Mouse (Mus musculus) layer of hippocampus, postnatal 10 days (tissue): ENCODE measurements around the gene Smoc1. TPM values are rescaled to one million over a fixed set of nuclear protein-coding genes. Genes with fewer than 3 reads are reported as not detected.

ENCODE experiments used
- DNase-seq, 2 experiments: peaks; one replicate each; pipeline ENCODE4 v3.0.0; 2021; ENCODE audit warnings: low spot score in 2 of 2
- microRNA-seq, 2 experiments: library from miRNA; unstranded; fragments of <30 nt; microRNA quantifications; one replicate each; pipeline ENCODE4 v1.2.0; 2021
- total RNA-seq, 2 experiments: library from RNA; stranded (reverse); gene quantifications; 2 replicates each; pipeline ENCODE4 v1.2.3; 2021

Smoc1 gene
- total RNA-seq, 2 experiments from 2014 or later: 12.1 to 13.9 TPM

DNA sequence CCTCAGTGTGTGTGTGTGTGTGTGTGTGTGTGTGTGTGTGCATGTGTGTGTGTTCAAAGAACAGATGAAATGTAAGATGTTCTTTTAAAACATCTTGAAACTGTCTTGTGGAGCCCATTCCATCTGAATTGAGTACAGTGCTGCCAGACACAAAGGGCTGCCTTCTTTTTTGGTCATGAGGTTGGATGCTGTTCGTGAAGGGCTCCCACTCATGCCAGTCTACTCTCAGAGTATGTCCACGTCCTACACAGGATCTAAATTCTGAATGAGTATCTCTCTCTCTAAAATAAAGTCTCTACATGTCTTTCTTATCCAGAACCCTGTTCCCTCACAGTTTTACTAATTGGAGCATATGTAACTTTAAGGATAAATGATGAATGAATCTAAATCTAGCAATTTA is 182.0 kb downstream of the Smoc1 start:
- DNase-seq: no peak

DNA sequence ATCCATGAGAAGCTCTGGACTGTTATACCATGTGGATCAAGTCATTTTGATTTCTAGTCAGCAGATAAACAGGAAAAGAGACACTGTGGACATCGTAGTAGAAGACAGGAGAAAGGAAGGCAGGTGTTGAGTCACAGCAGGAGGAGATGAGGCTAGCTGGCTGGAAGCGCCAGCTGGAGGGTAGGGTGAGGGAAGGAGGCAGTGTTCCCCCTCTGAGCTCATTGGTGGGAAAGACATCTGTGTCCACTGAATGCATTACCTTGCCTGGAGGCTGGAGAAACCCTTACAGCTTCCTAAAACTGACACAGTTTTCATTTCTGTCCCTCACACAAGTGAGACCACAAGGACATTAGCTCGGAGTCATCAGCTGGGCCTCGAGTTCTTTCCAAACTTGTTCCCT is 192.7 kb downstream of the Smoc1 start:
- DNase-seq: no peak

DNA sequence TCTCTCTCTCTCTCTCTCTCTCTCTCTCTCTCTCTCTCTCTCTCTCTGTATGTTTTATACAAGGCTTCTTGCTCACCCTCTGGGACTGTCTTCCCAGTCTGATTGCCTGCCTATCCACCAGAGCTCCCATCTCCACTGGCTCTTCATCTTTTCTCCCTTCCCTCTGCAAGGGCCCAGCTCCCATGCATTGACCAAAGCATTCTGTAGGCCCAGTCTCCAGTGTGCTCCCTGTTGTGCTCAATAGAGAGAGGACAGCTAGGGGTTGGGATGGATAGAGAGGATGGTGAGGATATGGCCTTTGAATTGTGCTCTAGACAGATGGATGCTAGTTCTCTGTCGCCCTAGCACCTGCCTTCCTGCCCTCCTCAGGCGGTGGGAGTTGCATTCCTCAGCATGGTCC is 196.7 kb downstream of the Smoc1 start:
- no peak for DNase-seq

DNA sequence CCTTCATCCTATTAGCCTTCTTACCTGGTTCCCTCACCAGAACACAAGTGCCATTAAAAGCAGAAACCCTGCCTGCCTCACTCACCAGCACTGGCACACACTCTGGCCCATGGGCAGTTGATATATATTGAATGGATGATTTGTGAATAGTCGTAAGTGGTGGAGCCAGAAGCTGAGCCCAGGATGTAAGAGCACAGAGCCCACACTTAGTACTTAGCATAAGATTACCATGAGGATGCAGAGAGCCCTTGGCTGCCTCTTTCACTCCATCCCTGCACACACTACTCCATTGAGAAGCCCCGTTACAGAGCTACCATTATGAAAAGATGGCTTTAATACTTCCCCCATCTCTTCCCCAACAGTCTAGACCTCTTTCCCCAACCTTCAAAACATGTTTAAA is 198.2 kb downstream of the Smoc1 start:
- no peak for DNase-seq

DNA sequence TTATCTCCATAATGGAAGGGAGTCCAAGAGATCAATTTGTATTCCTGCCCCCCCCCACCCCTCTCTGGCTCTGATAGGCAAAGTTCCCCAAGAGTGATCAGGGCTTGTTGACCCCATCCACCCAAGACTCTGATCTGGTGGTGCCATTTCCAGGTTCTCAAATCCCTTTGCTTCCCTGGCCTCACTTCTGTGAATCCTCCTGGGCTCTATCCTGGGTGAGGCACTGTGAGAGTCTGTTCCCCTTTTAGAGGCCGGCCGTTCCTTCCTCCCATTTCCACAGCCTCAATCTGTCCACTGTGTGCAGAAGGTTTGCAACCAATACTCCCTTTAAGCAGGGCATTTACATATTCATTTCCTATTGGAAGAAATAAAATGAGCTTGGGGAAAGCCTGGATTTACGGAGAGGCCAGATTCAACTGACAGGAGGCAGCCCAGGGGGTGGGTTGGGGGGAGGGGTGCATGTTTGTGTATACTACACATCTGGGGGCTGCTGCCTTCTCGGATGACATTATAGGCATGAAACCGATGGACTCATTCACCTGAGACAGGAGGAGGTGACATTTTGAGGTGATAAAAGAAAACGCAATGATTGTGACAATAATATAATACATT is 199.5 kb downstream of the Smoc1 start:
- no peak for DNase-seq

DNA sequence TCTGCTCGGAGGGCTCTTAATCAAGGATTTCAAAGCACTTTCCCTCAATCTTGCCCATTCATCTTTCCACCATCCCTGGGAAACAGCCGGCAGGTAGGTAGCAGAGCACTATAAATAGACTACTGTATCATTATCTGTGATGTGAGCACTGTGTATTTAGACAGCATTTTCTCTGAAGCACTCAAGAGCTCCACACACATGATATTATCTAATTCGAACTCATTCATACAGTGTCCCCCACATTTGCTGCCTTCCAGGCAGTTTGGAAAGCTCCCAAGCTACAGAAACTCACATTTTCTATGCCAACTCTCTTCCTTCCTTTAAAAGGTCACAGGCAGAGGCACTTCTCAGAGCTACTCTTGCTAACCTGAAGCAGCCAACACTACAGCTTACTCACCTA is 200.0 kb downstream of the Smoc1 start:
- no peak for DNase-seq

DNA sequence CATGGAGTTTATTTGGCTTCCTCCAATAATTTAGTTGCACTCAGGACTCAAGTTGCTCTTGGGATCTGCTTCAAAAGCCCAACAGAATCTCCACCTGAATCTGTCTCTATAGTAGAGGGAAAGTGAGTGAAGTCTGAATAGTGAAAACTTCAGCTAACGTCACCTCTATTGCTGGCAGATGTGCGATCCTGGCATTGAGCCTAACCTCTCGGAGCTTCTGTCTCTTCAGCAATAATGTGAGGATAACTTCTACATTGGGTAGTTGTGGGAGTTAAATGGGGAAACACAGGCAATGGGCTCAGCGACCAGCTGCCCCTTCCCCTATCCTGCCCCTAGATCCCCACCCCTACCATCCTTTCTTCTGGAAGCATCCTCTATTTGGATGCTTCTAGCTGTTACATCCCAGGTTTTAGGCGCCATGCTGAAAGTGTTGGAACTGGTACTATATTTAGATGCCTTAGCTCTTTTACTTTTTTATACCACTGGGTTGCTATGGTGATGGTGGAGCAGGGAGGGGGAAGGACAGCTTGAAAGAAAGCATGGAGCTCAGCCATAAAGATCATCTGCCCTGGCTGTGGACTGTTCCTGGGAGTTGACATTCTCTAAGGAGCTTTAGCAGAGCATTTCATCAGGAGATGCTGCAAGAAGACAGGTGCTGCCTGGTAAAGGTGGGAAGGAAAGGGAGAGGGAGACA is 201.3 kb downstream of the Smoc1 start:
- peak; percentile 43 to 53 for DNase-seq

DNA sequence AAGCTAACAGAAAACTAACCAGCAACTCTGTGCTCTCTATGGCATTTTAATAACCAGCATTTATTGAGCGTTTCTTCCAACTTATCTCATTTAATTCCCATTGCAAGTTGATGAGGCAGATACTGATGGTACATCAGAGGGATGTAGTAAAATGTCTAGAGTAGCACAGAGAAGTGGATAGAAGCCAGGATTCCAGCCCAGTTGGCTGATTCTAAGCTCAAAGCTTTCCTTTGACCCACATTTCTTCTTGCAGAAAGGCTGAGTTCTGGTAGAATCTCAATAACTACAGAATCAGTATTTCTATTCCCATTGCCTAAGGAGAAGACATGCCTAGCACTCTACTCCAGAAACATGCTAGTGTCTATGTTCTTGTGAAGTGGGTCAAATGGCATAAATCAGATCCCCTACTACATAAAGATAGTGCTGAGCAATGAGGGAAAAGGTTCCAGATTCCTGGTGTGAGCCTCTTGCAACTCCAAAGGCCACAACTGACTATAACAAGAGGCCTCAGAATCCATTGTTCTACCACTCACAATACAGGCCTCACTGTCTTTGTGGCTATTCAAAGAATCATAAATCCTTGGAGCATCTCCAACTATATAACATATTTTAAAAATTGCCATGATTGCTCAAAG is 207.3 kb downstream of the Smoc1 start:
- no peak for DNase-seq

DNA sequence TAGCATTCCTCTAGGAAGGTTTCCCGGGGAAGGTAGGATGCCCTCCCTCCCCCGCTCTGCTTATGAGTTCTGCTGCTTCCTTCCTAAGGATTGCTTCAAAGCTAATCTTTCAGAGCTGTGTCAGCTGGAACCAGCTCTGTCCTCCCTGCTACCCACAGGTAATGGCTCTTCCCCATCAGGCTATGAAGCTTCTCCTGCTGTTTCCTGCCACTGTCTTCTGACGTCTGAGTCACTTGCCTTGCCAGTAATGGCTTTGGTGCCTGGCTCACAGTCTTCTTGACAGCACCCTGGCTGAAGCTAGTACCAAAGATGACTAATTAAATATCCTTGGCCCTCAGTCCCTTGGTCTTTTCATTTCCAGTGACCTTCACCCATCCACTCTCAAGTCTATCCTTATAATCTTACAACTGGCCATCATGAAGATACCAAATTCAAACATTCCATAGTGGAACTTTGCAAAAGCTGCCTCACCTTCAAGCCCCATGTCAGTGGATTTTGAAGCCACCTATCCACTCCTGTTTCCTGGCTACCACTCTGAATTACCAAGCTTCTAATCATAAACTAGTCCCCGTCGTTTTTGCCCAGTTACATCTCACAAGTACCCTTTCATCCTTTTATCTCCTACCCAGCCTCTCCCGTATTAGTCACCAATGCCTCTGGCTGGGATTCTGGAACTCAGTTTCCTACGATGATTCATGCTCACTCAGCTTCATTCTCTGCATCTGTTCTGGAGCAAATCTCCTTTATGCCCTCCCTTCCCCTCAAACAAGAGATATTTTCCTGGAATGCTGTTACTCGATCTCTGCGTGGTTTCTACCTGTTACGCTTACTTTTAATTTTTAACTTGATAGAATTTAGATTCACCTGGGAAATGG is 209.1 kb downstream of the Smoc1 start:
- no peak for DNase-seq

Small RNA genes within 50 kb of the gene (microRNA-seq; reads per million reads assigned to microRNA genes)
- 3.9 to 8.5 reads per million in 2 experiments for gene Mir3067

Other genes starting within 250 kb of the Smoc1 start
- 10 to 100 TPM; 36.3 to 36.5 TPM for gene Susd6, start 236.3 kb upstream of the Smoc1 start, total RNA-seq
- 100 to 1,000 TPM; 399 to 525 TPM for gene Srsf5, start 81.3 kb upstream of the Smoc1 start, total RNA-seq
- gene Slc10a1, start 58.1 kb upstream of the Smoc1 start, total RNA-seq: not detected